Mouse (Mus musculus): ENCODE measurements around the gene 2410002F23Rik.
"Not testable (repeated sequence)": the region's sequence is repeated elsewhere in the genome, so short reads cannot be mapped to it uniquely, and the experiment has no call there.

The 2410002F23Rik gene

DNA sequence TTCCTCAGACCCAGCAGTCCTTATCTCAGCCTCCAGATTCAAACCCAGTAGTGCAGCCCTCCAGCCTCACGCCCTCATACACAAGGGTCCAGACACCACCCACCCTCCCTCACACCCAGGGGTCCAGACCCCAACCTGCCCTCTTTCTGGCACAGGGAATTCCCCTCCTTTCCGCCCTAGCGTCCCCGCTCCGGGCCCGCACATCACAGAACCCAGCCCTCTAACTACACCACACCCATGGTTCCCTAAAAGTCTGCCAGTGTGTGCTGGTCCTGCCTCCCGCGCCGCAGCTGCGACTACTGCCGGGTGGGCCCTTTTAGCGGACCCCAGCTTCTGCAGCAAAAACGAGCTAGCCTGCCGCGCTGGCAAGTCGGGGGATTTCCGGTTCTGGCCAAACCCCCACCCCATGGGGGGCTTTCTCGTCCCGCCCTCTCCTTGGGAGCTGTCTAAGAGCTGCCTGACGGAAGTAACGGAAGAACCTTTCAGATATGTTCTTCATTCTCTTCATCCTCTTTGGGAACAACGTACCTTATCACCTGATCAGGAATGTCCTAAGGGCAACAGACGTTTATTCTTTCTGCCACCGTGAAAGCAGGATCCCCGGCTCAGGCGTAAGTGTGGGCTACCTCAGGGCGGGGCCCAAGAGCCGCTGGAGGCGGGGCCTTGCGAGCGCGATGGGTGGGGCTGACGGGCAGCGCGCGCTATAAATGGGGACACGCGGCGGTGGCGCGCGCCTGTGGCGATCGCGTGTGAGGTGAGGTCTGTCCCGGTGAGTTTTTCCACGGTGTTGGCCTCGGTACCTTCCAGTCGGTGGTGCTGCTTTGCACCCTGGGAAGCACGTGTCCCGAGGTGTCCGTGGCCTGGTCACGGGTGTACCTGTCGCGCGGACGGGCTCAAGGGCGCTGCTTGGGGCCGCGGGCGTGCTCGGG lies at the start of gene 2410002F23Rik, which contains the start of gene 1700028J19Rik:
2410002F23Rik (plus strand) TSS at position 668 of the 929 bp plus-strand sequence.
1700028J19Rik (minus strand) TSS at position 641 of the 929 bp plus-strand sequence.
- DNase-seq = peak; percentile 90

DNA sequence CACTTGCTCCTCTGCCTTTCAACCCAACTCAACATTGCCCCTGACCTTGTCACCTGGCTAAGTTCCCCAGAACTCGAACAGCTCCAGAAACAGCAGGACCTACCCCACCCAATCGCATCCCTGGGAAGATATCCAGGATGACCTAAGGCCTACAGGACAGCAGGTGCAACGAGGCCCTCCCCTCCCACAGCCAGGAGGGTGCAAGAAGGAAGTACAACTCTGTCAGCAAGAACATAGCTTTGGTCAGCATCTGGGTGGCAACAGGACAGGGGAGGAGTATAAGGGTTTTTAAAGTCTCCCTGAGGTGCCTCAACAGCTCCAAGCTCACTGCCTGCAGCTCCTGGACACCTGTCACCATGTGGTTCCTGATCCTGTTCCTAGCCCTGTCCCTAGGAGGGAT lies 48.6 kb upstream of the 2410002F23Rik start, which contains the start of gene Klk1b3:
Klk1b3 (plus strand) TSS at position 301 of the 400 bp plus-strand sequence.
- DNase-seq = no peak

DNA sequence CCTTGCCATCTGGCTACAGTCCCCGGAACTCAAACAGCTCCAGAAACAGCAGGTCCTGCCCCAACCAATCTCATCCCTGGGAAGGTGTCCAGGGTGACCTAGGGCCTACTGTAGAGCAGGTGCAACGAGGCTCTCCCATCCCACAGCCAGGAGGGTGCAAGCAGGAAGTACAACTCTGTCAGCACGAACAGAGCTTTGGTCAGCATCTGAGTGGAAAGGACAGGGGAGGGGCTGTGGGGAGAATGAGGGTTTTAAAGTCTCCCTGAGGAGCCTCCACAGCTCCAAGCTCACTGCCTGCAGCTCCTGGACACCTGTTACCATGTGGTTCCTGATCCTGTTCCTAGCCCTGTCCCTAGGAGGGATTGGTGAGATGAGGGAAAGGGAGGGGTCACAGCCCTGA lies 39.4 kb upstream of the 2410002F23Rik start, which contains the start of gene Klk1b4:
Klk1b4 (plus strand) TSS at position 301 of the 400 bp plus-strand sequence.
- not testable (repeated sequence) for DNase-seq

DNA sequence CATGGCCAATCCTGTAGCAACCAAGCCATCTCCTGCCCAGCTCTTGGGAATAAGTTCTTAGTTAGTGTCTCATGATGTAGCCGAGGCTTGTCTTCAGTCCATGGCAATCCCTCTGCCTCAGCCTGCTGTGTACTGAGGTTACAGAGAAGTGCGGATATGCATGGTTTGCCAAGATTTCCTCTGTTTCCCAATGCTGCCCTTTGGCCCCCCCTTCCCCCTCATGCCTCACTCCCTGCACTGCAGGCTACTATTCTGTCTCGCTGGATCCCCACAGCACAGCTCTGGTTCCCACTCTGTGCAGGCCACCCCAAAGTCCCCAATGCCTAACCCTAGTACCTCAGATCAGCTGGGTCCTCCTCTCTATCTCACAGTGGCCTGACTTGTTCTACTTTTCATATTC lies 38.2 kb upstream of the 2410002F23Rik start:
- no peak for DNase-seq

DNA sequence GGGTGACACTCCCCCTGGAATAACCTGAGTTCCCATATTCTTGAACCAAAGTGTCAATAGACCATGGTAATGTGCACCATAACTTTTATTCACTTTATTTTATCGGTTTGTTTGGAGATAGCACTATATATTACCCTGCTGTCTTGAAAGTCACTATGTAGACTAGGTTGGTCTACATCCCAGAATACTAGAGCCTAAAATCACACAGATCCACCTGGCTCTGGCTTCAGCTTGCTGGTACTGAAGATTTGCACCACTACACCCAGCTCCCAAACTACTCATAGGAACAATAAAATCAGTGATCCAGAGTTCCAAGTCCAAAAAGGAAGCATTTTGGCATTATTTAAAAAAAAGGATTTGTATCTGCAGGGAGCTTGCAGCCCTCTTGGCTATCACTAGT lies 30.9 kb upstream of the 2410002F23Rik start, which contains the start of gene Klk1b5:
Klk1b5 (plus strand) TSS at position 301 of the 400 bp plus-strand sequence.
- no peak for DNase-seq

DNA sequence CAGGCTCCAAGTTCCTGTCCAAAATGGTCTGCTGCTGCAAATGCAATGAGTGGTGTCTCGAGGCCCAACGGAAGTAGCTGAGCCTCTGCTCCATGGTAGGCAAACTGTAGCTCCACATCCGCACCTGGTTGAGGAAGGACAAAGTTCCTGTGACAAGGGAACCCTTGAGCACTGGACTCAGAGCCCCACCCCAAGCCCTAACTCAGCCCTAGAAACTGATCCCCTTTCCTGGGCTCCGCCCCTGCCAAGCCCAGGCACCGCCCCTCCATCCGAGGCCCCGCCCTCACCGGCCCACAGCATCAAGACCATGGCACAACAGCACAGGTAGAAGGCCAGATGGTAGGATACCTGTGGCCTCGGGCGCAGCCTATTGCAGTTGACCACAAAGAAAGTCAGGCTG lies 24.9 kb upstream of the 2410002F23Rik start:
- peak; percentile 7 for DNase-seq

DNA sequence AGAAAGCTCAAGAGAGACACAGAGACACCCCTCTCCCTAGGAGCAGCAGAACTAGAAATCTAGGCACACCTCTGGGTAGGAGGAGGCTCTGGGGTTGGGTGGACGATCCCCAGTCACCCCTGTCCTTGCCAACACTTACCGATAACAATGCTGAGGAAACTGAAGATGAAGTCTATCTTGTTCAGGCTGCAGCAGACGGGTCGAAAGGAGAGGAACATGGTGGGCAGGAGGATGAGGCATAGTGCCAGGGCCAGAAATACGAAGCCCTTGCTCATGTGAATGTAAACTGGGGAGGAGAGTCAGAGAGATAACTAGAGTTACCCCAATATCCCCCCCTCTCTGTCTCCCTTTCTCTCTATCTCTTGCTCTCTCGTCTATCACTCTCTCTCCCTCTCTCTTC lies 24.2 kb upstream of the 2410002F23Rik start:
- not testable (repeated sequence) for DNase-seq

DNA sequence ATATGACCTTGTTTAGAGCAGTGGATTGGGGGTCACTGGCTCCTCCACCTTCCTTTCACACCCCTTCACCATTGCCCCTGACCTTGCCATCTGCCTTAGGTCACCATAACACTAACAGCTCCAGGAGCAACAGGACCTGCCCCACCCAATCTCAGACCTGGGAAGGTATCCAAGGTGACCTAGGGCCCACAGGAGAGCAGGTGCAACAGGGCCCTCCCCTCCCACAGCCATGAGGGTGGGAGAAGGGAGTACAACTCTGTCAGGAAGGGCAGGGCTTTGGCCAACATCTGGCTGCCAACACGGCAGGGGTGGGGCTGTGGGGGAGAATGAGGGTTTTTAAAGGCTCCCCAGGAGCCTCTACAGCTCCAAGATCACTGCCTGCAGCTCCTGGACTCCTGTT lies 21.4 kb upstream of the 2410002F23Rik start, which contains the start of gene Klk1:
Klk1 (plus strand) TSS at position 285 of the 400 bp plus-strand sequence.
- no peak for DNase-seq

DNA sequence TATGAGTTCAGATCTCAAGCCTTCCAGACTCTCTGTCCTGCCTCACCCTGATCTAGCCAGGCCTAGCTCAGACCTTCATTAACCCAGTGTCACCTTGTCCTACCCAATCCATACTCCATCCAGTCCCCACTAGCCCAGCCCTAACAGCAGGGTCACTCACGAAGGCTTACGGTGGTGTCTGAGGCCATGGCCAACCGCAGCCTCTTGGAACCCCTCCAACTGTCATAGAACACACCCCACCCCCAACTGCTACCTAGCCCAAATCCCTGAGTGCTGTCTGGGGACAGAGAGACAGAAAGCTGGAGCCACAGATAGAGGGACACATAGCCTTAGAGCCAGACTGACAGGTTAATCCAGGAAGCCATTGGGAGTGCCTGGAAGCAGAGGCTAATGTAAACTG lies 10.6 kb upstream of the 2410002F23Rik start, which contains the start of gene Gm36864:
Gm36864 (plus strand) TSS at position 269 of the 400 bp plus-strand sequence.
- DNase-seq = no peak

DNA sequence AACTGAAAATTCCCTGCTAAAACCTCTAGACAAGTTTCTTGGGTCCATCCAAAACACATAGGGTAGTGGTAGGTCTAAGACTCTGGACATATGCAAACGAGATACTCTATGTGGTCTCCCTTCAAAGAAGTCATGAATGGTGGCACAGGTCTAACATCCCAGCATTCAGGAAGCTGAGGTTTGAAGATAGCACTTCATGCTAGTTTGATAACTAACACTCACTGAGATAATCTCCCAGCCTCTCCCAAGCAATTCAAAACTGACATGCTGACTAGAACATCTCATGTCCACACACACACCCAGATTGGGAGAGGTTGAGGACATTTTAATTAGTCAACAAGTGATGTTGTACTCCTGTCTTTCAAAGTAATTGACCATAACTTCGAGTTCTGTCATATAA lies 6.6 kb upstream of the 2410002F23Rik start:
- DNase-seq = no peak

DNA sequence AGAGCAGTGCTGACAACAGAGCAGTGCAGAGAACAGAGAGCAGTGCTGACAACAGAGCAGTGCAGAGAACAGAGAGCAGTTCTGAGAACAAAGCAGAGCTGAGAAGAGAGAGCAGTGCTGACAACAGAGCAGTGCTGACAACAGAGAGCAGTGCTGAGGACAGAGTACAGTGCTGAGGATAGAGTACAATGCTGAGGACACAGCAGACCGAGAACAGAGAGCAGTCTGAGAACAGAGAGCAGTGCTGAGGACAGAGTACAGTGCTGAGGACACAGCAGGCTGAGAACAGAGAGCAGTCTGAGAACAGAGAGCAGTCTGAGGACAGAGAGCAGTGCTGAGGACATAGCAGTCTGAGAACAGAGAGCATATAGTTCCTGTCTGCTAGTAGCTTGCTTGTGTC lies 5.8 kb upstream of the 2410002F23Rik start:
- no peak for DNase-seq

DNA sequence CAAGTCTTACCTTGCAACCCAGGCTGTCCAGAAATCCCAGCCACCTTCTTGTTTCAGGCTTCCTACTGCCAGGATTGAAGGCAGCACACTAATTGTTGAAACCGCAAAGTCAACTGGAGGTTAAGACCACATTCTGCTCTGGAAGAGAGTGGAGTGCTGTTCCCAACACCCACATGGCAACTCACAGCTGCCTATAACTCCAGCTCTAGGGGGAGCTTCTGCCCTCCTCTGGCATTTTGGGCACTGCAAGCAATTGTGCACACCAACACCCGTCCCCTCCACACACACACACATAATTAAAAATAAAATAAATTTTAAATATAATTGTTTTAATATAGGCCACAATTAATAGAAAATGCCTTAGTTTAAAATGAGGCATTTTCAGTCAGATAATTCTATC lies 5.4 kb upstream of the 2410002F23Rik start:
- no peak for DNase-seq

DNA sequence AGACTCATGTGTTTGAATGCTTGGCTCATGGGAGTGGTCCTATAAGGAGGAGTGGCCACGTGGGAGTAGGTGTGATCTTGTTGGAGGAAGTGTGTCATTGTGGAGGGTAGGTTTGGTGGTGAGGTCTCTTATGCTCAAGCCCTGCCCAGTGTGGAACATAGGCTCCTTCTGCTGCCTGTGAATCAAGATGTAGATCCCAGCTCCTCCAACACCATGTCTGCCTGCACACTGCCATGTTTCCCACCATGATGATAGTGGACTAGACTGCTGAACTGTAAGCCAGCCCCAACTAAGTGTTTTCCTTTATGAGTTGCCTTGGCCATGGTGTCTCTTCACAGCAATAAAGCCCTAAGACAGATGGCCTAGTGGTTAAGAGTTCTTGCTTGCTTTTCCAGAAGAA lies 2.4 kb upstream of the 2410002F23Rik start:
- no peak for DNase-seq

DNA sequence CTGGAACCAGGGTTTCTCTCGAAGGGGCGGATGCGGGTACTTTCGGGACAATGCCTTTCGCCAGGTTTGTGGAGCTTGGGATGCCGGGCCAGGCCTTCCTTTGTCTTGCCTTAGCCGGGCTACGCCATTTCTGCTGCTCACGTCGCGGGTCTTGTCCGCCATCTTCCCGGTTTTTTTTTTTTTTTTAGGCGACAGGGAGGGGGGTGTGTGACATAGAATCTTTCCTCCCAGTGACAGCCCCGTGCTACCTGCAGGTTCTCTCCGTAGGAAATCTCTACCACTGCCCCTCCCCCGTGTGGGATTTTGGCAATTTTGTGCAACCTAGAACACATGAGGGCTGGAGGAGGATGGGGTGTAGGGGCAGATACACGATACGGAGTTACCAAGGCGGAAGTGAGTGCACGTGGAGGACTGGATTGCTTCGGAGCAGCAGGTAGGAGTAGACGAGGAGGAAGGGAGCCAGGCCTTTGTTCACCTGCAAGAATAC lies 505 bp downstream of the 2410002F23Rik start:
- no peak for DNase-seq

DNA sequence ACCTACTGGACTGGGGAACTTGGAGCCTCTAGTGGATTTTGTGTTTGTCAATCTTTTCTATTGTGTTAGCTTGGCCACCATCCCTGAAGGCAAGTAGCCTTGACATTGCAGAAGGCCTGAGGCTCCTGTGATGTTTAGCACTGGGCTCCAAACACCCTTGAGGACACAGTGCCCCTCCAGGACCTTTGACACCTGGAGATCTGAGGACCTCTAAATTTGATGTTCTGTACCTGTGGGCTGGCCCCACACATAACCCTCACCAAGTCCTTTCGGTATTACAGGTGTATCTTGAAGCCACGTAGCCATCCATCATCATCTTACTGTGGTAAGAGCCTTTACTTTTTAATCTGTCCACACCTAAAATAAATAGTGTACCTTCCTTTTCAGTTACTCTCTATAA lies 1.4 kb downstream of the 2410002F23Rik start:
- DNase-seq = no peak

DNA sequence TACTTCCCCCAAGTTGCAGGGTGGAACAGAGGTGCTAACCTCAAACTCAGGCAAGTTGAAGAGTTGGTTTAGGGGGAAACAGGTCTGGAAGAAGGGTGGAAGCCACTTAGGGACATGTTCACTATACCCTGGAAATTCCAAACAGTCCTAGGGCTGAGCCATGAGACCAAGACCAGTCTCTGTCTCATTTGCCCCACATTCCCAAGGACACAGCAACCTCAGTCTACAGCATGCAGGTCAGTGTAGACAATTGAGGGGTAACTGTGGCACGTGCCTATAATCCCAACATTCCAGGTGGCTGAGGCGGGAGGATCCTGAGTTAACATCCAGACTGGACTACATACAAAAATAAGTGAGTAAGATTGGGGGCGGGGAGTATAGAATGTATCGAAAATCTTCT lies 2.7 kb downstream of the 2410002F23Rik start:
- no peak for DNase-seq

DNA sequence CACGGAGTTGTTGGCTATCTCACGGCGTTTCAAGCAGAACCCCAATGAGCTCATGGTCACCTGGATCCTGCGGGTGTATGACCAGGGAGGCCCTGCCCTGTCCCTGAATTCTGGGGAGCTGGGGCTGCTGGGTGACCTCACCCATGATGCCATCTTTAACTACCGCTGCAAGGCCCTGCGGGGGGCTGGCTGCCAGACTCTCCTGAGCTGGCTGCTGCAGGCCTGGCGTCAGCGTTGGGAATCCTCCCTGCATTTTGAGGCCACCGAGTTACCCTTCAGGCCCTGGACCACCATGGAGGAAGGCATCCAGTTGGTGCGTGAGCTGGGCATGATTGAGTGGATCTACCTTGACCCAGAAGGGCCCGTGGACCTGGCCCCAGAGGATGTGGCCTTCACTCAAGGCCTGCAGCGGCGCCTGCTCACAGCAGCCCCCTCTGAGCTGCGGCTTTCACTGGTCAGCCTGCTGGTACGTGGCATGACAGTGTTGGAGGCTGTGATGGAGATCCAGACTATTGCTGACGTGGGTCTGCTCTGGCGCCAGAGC lies 4.3 kb downstream of the 2410002F23Rik start:
- not testable (repeated sequence) for DNase-seq

DNA sequence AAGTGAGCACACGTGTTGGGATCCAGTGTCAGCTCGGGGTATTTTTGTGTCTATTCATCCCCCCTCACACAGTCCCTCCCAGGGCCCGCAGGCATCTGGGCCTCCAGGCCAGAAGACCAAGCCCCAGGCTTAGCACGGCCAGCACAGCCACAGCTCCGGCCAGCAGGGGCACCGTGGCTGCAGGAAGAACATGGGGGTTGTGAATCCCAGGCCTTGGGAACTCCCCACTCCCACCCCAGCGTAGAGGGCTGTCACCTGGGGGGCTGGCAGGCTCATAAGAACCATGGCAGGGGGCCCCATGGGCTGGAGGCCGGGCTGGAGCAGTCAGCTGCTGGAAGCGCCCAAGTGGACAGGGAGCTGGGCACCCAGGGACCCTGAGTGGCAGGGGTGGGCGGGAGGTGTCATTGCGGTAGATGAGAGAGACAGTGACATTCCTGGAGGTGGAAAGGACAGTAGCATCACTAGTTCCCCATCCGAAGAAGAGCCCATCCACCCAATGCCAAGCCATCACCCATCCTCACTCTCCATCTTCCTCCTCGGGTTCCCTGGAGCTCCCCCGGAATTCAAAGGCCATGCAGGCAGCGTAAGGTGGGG lies 6.6 kb downstream of the 2410002F23Rik start:
- DNase-seq = no peak

DNA sequence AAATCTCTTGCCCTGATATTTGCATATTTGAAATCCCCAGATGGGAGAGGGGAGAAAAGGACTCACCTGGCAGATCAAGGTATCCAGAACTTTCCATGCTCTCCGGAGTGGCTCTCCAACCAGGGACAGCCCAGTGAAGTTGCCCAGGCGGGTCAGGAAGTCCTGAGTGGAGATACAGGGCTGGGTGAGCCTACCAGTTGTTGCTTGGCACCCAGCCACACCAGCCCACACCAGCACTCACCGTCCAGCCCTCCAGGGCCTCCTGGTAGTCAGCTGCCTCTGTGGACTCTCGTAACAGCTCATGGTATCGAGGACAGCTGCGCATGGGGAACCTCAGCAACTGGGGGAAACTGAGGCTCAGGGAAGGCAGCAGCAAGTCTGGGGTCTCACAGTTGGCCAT lies 8.4 kb downstream of the 2410002F23Rik start:
- no peak for DNase-seq

DNA sequence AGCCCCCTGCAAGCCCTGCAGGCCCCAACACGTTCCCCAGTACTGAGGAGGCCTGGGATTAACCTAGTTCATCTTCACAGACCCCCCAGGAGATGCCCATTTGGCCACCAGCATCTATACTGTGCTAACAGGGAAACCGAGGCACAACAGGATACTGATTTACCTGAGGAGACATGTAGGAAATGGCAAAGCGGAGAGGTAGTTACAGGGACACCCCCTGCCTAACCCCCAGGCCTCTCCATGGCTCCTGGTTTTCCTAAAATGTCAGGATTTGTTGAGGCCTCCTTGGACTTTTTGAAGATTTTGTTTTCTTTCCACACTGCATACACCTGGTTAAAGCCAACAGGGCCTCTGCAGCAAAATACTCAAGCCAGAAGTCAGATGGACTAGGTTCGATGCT lies 10.8 kb downstream of the 2410002F23Rik start, which contains the start of gene Acp4:
Acp4 (minus strand) TSS at position 101 of the 400 bp plus-strand sequence.
- no peak for DNase-seq

DNA sequence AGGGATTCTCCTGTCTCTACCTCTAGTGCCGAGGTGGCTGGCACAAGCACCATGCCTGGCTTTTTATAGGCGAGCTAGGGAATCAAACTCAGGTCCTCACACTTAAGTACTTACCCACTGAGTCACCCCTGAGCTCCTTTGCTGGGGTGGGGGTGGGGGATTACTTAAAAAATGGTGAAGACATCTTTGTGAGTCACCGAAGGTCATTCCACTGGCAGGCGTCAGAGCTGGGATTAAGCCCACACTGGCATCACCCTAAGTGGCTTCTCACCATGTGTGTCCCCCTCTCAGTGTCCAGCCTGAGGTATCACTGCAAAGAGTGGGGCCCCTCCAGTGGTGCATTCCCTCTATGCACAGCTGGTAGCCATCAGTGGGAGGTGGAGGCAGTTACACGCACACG lies 13.9 kb downstream of the 2410002F23Rik start:
- DNase-seq = no peak

DNA sequence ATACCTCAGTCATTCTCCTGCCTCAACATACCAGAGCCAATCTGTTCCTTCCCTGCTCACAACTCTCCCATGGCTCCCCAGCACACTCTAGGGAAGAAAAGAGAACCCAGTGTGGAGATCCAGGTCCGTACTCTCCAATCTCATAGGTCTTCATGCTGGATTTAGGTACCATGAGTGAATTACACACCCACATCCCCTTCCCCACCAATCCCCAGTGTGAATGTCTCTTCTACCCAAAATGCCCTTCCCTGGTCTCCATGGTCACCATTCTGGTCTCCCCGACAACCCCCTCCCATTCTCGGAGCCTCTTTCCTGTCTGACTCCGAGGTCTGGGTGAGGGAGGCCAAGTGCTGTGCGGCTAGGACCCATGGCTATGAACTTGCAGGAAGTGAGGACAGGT lies 14.6 kb downstream of the 2410002F23Rik start, which contains the start of gene Gm15517:
Gm15517 (plus strand) TSS at position 301 of the 400 bp plus-strand sequence.
- DNase-seq = no peak
